In genomic region chr17:87672677-87673286, GRCm38 (mm10) we compare ENCODE assay signal across 8 mouse cellular contexts. TPM values are rescaled to one million over a fixed set of nuclear protein-coding genes. Genes with fewer than 3 reads are reported as not detected.
A peak's percentile ranks its signal among the peaks of the same experiment; 100 is the strongest.
DNase-seq lines count a peak whose midpoint lies in the region; ATAC-seq and TF ChIP-seq lines count a peak whose summit lies in the region.

No protein-coding gene starts in this region.

- DNase-seq in kidney, adult 2 months = no peak
- DNase-seq in kidney, adult 11 months = no peak
- peak; percentile 41 for DNase-seq in NIH3T3 (ENCODE audit: low read depth)
- peak; percentile 37 for DNase-seq in lung, postnatal 25 days (ENCODE audit: low spot score)
- DNase-seq in right cerebral cortex, postnatal 14 days = peak; percentile 34
- no peak for DNase-seq in left cerebral cortex, postnatal 14 days (ENCODE audit: low spot score in 2 of 2)

- H3K36me3 ChIP-seq in kidney, adult 2 months (ENCODE audit: control insufficient read depth, insufficient read depth, low read length) = no peaks in the 10 kb centered on the region

- no peaks in the 10 kb centered on the region for H3K27me3 ChIP-seq in kidney, adult 2 months (replicated peaks; ENCODE audit: control insufficient read depth, insufficient read depth, low read length)

- H3K27ac ChIP-seq in kidney, adult 2 months (ENCODE audit: insufficient read depth, low read depth, low read length) = peak overlapping the region; percentile 26; the same call in 1 of the 2 replicates
- no peak overlapping the region for H3K27ac ChIP-seq in embryonic fibroblast, embryonic 13.5 days (ENCODE audit: insufficient read depth, low read length)

- no peak for TF ChIP-seq CTCF in kidney, adult 2 months (conservative IDR thresholded peaks at IDR 0.05; ENCODE audit: insufficient read depth, insufficient read length, low read depth, low read length)
- TF ChIP-seq CTCF in embryonic fibroblast, embryonic 13.5 days (IDR thresholded peaks at IDR 0.05; ENCODE audit: borderline replicate concordance, insufficient read depth, low read length) = no peak

- TF ChIP-seq POLR2A in kidney, adult 2 months (IDR thresholded peaks at IDR 0.05; ENCODE audit: low read depth, low read length) = no peak
- TF ChIP-seq POLR2A in embryonic fibroblast, embryonic 13.5 days (IDR thresholded peaks at IDR 0.05; ENCODE audit: low read depth, low read length) = no peak

- peak; percentile 71 for ATAC-seq in inflammation-experienced regulatory T-cells, adult 6 months

- H3K4me1 ChIP-seq in kidney, adult 2 months (ENCODE audit: control insufficient read depth, insufficient read depth, low read length) = peaks cover 3% of the 10 kb centered on the region; the same call in 1 of the 2 replicates
- H3K4me1 ChIP-seq in embryonic fibroblast, embryonic 13.5 days (ENCODE audit: control insufficient read depth, insufficient read depth, low read length) = no peaks in the 10 kb centered on the region

- under 1% methylated on average over 54 of the region's 54 CpGs for WGBS in kidney, adult 2 months

- peak overlapping the region; percentile 74 for H3K4me3 ChIP-seq in kidney, adult 2 months (ENCODE audit: insufficient read depth, low read depth, low read length)
- peak overlapping the region; percentile 78 for H3K4me3 ChIP-seq in embryonic fibroblast, embryonic 13.5 days (ENCODE audit: insufficient read depth, low read length)

- intact Hi-C loops in left cerebral cortex, postnatal 14 days (cut with DNase I) = no loop called here

RNA-seq across cellular contexts. Expression of gene Msh2, which starts 0.7 kb away (rescaled TPM):
- polyA plus RNA-seq in kidney, adult 2 months (2012; rRNA removed) = 6.3 and 7.4 TPM in 2 replicates
- polyA plus RNA-seq in embryonic fibroblast, embryonic 13.5 days (2011; ENCODE audit: insufficient read length, low read depth, missing spikeins) = 24.8 and 32.1 TPM in 2 replicates
- polyA plus RNA-seq in inflammation-experienced regulatory T-cells, adult 6 months (2017; shearing (Covaris generic)) = 10 to 100 TPM; 48.8 to 53.9 (median 51.0) TPM
- total RNA-seq in left cerebral cortex, postnatal 14 days (2021) = 10 to 100 TPM; 29.8 to 31.2 TPM

RNA-seq across cellular contexts. Expression of gene Epcam, which starts 37.0 kb away (rescaled TPM):
- 59.5 and 73.8 TPM in 2 replicates for polyA plus RNA-seq in kidney, adult 2 months (2012; rRNA removed)
- not detected in 2 replicates for polyA plus RNA-seq in embryonic fibroblast, embryonic 13.5 days (2011; ENCODE audit: insufficient read length, low read depth, missing spikeins)
- 1 to 10 TPM; 1.9 to 4.6 (median 2.0) TPM for polyA plus RNA-seq in inflammation-experienced regulatory T-cells, adult 6 months (2017; shearing (Covaris generic))
- total RNA-seq in left cerebral cortex, postnatal 14 days (2021) = under 1 TPM; 0.20 to 0.57 TPM

Comparison
In these comparisons a context has a peak if more than half of its experiments do, and no peak if none do; other contexts are left out.
1. DNase-seq: peak in NIH3T3 (single experiment), lung, postnatal 25 days (single experiment) and right cerebral cortex, postnatal 14 days (single experiment); none in kidney, adult 2 months (single experiment), kidney, adult 11 months (single experiment) and left cerebral cortex, postnatal 14 days (0 of 2).
2. RNA of gene Epcam, which starts 37.0 kb away (polyA plus RNA-seq): 59.5 to 73.8 TPM in kidney, adult 2 months; 1.9 to 4.6 TPM in inflammation-experienced regulatory T-cells, adult 6 months and not detected in embryonic fibroblast, embryonic 13.5 days; every median in the first group is over 10 times any median in the second.